Mouse (Mus musculus) brain, embryonic 14.5 days (tissue): Measurements from ENCODE around the gene Gas2l3. TPM values are rescaled to one million over a fixed set of nuclear protein-coding genes. Genes with fewer than 3 reads are reported as not detected.

Experiments
- DNase-seq: peaks from one replicate; pipeline ENCODE4 v3.0.0-alpha.2; 2011; ENCODE audit warnings: low read depth
- CTCF ChIP-seq: fragments of 200-500 bp; IDR thresholded peaks from 2 replicates; pipeline ENCODE4 v1.5.1; 2012; ENCODE audit warnings: inconsistent platforms, mild to moderate bottlenecking, moderate library complexity, borderline replicate concordance; ENCODE audit not compliant: insufficient read depth, insufficient read length; ENCODE audit errors: extremely low read depth
- POLR2A ChIP-seq: fragments of 200-500 bp; IDR thresholded peaks from 2 replicates; pipeline ENCODE4 v1.6.1; 2012; ENCODE audit warnings: mild to moderate bottlenecking, inconsistent platforms, borderline replicate concordance; ENCODE audit not compliant: poor library complexity, insufficient read depth, insufficient read length, severe bottlenecking; ENCODE audit errors: extremely low read depth
- polyA plus RNA-seq: library from polyadenylated mRNA; depleted of rRNA; stranded (reverse); fragments of >200 nt; gene quantifications from 2 replicates; pipeline ENCODE4 v1.2.3, GENCODE M21; 2012; rRNA removed

Gas2l3 gene
- 3.6 and 4.4 TPM in 2 replicates for polyA plus RNA-seq

DNA sequence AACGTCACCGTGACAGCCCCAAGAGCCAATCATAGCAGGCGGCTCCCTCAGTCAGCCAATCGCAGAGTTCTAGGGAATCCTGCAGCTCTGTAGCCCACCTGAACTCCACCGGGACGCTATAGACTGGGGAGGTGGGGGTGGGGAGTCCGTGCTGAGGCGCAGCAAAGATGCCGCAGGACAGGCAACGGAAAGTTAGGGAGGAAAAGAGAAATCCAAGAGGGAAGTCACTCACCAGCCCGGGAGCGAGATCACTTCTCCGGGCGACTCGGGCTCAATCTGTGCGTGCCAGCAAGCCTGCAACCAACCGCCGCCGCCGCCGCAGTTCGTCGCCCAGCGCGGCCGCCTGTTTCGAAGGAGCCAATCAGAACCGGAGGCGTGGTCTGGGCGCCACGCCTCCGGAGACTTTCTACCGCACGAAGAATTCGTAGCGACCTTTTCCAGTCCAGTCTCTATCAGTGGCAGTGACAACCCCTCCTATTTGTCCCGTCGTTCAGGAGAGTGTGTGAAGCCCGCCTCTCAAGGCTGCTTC, at the start of gene Gas2l3:
Gene Gas2l3, minus strand, starts transcription at position 345 of the 529 bp plus-strand sequence.
- peak; percentile 95 for DNase-seq
- TF ChIP-seq POLR2A, result 0 out of 2 replicates have a peak, but pooled peaks have one; percentile 29
- TF ChIP-seq CTCF, result 0 out of 2 replicates have a peak, but pooled peaks have one; percentile 6

DNA sequence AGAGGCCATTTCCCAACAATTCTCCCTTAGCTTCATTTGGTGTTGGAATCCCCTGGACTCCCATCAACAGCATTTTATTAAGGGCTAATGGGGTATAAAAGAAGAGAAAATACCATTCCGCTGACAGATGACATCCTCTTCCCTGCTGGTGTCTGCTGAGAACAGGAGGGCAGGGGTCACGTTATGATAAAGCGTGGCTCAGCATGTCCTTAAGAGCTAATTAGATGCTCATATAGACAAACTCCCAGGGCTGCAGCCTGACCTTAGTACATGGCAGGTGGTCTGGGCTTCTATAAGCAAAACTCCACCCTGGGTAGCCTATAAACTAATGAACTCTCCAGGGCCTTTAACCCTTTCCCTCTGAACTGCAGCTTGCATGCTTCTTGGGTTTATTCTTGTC, 47.6 kb upstream of the Gas2l3 start:
- TF ChIP-seq CTCF (no peak), POLR2A (no peak)
- DNase-seq, result peak; percentile 71

DNA sequence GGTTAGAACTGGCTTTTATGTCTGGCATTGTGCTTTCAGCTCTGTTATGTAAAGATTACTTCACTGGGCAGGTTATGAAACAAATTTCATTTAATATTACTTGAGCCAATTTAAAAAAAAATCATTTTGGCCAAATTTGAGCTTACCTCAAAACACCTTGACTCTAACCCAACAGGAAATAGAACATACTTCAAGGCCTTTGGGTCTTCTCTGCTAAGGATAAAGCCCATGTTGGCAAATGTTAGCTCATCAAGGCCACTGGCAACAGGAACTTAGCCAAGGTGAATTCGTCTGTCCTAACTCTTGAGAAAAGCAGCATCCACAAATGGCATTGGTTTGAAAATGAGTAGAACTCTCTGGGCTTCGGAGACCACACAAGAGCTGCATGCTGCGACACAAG, 46.5 kb upstream of the Gas2l3 start:
- no peak for DNase-seq
- TF ChIP-seq POLR2A (no peak), CTCF (no peak)

DNA sequence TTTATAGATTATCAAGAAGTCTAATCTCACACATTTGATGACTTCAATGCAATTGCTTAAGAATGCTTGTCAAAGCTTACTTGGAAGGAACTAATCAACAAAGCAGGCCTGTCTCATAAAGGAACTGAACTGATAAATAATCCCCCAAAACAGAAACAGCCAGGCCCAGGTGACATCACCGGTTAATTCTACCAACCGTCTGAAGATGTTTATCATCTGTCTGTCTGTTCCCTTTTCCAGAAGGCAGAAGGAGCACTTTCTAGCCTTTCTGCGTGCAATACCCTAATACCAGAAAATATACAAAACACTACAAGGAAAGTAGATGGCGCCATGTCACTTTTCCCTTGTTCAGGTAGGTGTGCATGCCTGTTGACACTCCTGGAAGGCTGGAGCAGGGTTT, 45.7 kb upstream of the Gas2l3 start:
- DNase-seq, result no peak
- TF ChIP-seq CTCF (no peak), POLR2A (no peak)

DNA sequence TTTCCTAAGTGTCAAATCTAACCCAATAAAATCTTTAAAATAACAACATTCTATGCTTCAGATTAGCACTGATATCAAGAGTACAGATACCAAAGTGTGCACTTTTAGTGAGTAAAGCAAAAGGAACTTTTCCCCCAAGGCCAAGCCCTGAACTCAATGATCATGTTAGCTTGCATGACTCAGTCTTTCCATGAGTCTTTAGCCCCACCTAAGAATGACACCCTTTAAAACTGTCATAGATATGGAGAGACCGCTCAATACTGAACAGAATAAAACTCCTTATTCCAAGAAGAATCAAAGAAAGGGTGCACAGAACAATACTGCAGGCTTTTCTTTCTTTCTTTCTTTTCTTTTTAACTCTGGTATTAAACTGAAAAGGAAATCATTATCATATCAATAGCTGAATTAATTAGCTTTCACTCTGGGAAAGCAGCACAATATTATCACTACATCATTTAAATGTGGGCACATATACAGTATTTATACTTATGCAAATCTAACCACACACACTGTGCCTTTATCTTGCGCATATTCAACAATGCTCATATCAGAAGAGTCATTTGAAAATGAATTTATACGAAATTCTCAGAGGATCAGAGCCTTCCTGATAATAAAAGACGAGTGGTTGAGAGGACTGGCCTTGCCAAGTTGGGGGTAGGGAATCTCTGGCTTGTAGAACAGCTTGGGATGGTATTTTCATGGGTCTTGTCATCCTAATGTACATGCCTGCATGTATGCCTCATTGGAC, 43.4 kb upstream of the Gas2l3 start:
- peak; percentile 77 for DNase-seq
- TF ChIP-seq CTCF, result no peak
- TF ChIP-seq POLR2A, result no peak

DNA sequence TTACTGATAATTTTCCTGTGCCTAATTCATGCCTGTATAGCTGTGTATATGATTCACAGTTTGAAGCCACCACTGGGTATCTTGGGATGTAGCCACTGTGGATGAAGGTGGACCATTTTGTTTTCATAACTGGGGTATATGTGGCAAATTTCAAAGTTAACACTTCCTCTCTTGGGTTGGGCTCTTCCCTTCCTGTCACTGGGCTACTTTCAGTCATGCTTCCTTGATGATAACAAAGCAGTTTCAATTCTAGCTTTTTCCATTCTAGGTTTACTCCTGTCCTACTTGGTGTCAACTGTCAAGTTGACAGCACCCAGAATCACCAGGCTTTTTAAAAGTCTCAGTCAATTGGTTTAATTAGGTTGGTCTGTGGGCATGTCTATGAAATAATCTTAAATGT, 41.1 kb upstream of the Gas2l3 start:
- DNase-seq, result no peak
- TF ChIP-seq CTCF (no peak), POLR2A (no peak)

DNA sequence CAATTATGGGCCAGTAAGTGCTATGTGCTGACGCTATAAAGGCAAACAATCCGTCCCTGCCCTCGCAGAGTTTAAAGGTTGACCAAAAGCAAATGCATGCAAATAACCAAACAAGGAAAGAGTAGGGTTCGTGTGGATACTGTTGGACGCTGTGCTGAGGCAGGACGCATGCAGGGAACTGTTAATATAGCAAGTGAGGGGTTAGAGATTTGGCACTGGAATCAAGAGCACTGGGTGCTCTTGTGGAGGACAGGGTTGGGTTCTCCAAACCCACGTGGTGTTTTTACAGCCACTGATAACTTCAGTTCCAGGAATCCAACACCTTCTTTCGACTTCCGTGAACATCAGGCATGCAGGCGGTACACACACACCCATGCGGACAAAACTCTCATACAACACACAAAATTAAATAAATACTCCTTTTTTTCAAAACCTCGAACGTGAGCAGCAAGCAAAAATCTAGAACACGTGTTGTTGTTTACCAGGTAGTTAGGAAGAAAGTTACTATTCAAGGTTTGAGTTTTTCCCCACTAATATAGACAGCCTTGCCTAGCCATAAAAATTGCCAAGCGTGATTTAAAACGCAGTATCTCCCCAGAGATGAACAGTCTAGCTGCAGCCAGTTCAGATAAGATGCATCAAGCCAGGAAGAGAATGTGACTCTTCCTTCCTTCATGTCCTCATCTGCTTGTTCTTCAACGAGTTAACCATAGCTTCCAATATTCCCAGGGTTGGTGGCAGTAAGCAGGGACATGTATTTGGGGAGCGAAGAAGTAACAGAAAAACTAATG, 40.2 kb upstream of the Gas2l3 start:
- DNase-seq, result no peak
- no peak for TF ChIP-seq CTCF

DNA sequence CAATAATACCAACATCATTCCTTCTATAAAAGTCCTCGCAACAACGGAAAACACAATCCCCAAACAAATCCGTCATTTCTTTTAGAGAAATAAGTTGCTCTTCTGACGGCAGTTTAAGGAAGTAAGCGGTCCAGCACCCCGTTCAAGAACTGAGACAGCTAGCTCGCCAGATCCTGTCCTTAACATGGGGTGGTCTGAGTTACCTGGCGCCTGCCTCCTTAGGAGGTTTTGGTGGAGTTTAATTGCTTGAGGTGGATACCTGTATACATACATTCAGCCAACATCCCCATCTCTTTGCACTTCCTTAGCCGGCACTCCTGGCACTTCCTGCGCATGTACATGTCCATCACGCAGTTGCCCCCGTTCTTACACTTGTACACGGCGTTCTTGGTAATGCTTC, 39.3 kb upstream of the Gas2l3 start:
- no peak for DNase-seq
- TF ChIP-seq CTCF (no peak), POLR2A (no peak)

DNA sequence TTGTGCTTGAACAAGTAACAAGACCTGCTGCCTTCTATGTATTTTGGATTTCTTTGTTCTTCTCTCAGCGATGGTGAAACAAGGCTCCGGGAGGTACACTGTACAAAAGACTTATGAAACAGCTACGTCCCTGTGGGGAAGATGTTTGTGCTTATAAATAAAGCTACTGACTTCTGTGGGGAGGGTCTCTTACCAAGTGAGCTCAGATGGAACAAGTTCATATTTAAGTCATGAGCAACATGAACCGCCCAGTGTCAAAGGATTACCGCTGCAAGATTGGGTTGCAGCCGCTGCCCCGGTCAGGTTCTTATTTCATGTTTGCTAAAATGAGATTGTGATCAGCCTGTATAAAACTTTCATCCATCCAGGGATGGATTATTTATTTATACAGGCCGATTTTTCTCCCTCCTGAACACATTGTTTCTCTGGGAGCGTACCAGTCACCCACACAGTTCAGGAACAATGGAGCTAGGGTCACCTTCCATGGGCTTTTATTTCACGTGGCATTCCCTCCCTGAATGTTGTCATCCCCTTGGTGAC, 38.4 kb upstream of the Gas2l3 start:
- TF ChIP-seq POLR2A (no peak), CTCF (no peak)
- peak; percentile 41 for DNase-seq

DNA sequence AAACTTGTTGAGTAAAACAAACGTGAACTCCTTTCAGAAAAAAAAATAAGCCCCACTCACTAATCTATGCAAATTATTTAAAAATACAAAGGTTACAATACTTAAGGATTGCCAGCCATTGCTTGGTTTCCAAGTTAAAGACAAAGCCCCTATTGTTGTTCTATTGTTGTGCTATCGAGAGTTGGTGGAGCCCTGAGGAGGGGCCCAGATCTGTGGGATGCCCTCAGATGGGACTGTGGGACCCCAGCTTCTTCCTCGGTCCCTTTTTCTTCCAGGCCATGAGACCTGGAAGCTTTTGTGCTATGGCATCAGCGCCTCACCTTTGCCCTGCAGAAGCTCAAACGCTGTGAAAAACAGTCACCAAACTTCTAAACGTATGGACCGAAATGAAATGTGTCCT, 37.9 kb upstream of the Gas2l3 start:
- TF ChIP-seq CTCF (no peak), POLR2A (no peak)
- DNase-seq, result no peak

DNA sequence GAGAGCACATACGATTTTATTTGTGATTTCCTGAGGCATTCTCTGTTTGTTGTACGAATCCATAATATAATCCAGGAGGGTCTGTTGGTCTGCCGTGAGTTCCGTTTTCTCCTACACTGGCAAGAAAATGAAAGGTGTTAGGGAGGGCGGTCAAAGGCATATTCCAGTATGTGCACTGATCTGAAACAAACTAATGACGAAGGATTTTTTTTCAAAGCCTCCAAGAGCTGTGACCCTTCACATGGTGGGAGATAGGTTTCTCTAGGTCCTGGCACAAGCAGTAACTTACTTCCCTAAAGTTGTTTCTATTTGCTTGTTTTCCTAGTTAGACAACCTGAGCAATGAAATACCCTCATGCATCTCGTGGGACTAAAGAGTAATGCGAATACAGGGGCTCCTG, 35.0 kb upstream of the Gas2l3 start:
- DNase-seq, result no peak
- no peak for TF ChIP-seq CTCF
- TF ChIP-seq POLR2A, result no peak
